Comparison of ENCODE assay signal across 13 mouse cellular contexts in the genomic region with DNA sequence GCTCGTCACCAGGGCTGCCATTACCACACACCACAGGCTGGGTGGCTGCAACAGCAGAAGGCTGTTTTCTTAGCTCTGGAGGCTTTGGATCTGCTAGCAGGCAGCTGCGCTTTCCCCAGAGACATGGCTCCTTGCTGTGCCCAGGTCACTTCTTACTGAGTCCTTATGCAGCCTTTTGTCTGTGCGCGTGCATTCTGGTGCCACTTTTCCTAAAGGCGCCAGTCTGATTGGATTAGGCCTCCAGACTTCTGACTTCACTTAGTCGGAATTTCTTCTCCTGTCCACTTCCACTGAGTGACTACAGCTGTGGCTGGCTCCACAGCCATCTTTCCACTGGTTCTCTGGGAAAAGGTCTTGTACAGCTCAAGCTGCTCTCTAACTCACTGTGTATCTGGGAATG. TPM values are rescaled to one million over a fixed set of nuclear protein-coding genes. Genes with fewer than 3 reads are reported as not detected.
DNase-seq lines count a peak whose midpoint lies in the region; ATAC-seq and TF ChIP-seq lines count a peak whose summit lies in the region.
"Had no signal": no experiment of that assay in that cellular context is flagged by ENCODE, and none has a peak within 500 bp of the region (broad histone marks: within the 10 kb centered on the region; RNA-seq: fewer than 3 reads in every experiment).

No protein-coding gene starts in this region.

- peak; percentile 69 for DNase-seq in kidney, postnatal 0 days (ENCODE audit: low spot score)
- no peak for DNase-seq in kidney, adult 9 months
- DNase-seq in embryonic facial prominence, embryonic 14.5 days (ENCODE audit: low spot score) = peak; percentile 40
- peak; percentile 43 for DNase-seq in heart, postnatal 4 days
- DNase-seq in lung, postnatal 36 days = peak; percentile 34
- no peak for DNase-seq in cerebellum, adult 9-10 months
- DNase-seq in ovary, postnatal 36 days (ENCODE audit: low spot score) = no peak
- DNase-seq in cerebellum, postnatal 36 days = no peak
- DNase-seq: cerebellum, adult 8-10 months; forebrain, postnatal 0 days; left cerebral cortex, postnatal 4 days had no signal

- H3K9me3 ChIP-seq in kidney, postnatal 0 days (replicated peaks; ENCODE audit: low read length) = no peaks in the 10 kb centered on the region
- H3K9me3 ChIP-seq in embryonic facial prominence, embryonic 14.5 days (ENCODE audit: control insufficient read depth, low read length) = no peaks in the 10 kb centered on the region
- H3K9me3 ChIP-seq: midbrain, embryonic 12.5 days had no signal

- H3K4me1 ChIP-seq in kidney, postnatal 0 days (replicated peaks; ENCODE audit: insufficient read depth, low read length) = 0 out of 2 replicates have a peak, but pooled peaks cover 2% of the 10 kb centered on the region
- H3K4me1 ChIP-seq in embryonic facial prominence, embryonic 14.5 days (ENCODE audit: control insufficient read depth, insufficient read depth, low read length) = peaks cover 5% of the 10 kb centered on the region; the same call in 1 of the 2 replicates
- H3K4me1 ChIP-seq: midbrain, embryonic 12.5 days had no signal

- no peak overlapping the region for H3K9ac ChIP-seq in kidney, postnatal 0 days (ENCODE audit: low read depth, low read length)
- H3K9ac ChIP-seq in embryonic facial prominence, embryonic 14.5 days (ENCODE audit: low read depth, low read length) = no peak overlapping the region
- H3K9ac ChIP-seq: forebrain, postnatal 0 days; midbrain, embryonic 12.5 days had no signal

- peak overlapping the region; percentile 64 for H3K27ac ChIP-seq in kidney, postnatal 0 days
- H3K27ac ChIP-seq in embryonic facial prominence, embryonic 14.5 days (replicated peaks; ENCODE audit: low read depth, low read length) = no peak overlapping the region
- H3K27ac ChIP-seq: hindbrain, postnatal 0 days; midbrain, embryonic 12.5 days had no signal

- no peak for ATAC-seq in kidney, postnatal 0 days (replicated peaks; ENCODE audit: low FRiP score, low read depth)
- peak; percentile 26; the same call in 1 of the 2 replicates for ATAC-seq in embryonic facial prominence, embryonic 14.5 days (ENCODE audit: low read depth)
- ATAC-seq: forebrain, postnatal 0 days; hindbrain, postnatal 0 days had no signal

- no peaks in the 10 kb centered on the region for H3K36me3 ChIP-seq in kidney, postnatal 0 days (ENCODE audit: insufficient read depth, low read length)
- H3K36me3 ChIP-seq in embryonic facial prominence, embryonic 14.5 days (ENCODE audit: control insufficient read depth, insufficient read depth, low read length) = no peaks in the 10 kb centered on the region
- H3K36me3 ChIP-seq: midbrain, embryonic 12.5 days had no signal

- H3K4me3 ChIP-seq in kidney, postnatal 0 days (replicated peaks; ENCODE audit: low read depth, low read length) = no peak overlapping the region
- no peak overlapping the region for H3K4me3 ChIP-seq in embryonic facial prominence, embryonic 14.5 days (ENCODE audit: low read depth, low read length)
- H3K4me3 ChIP-seq: midbrain, embryonic 12.5 days had no signal

- H3K27me3 ChIP-seq in kidney, postnatal 0 days (ENCODE audit: insufficient read depth, low read length) = no peaks in the 10 kb centered on the region
- no peaks in the 10 kb centered on the region for H3K27me3 ChIP-seq in embryonic facial prominence, embryonic 14.5 days (replicated peaks; ENCODE audit: control insufficient read depth, insufficient read depth, low read length)
- H3K27me3 ChIP-seq: midbrain, embryonic 12.5 days had no signal

- 71% methylated on average over 6 of the region's 6 CpGs for WGBS in kidney, postnatal 0 days
- 66% methylated on average over 6 of the region's 6 CpGs for WGBS in embryonic facial prominence, embryonic 14.5 days

- TF ChIP-seq CTCF in kidney, postnatal 0 days (IDR thresholded peaks at IDR 0.05; ENCODE audit: low read depth) = no peak

- no peak overlapping the region for H3K4me2 ChIP-seq in kidney, postnatal 0 days (ENCODE audit: low read length)
- no peak overlapping the region for H3K4me2 ChIP-seq in embryonic facial prominence, embryonic 14.5 days (ENCODE audit: low read depth, low read length)
- H3K4me2 ChIP-seq: midbrain, embryonic 12.5 days had no signal

RNA-seq across cellular contexts. Expression of a gene that starts 27.0 kb away (rescaled TPM):
- polyA plus RNA-seq in kidney, postnatal 0 days (2015; fragmentation: Nextera tagmentation; extraction: Ambion mirVana) = 45.2 and 46.8 TPM in 2 replicates
- polyA plus RNA-seq in embryonic facial prominence, embryonic 14.5 days (2014; fragmentation: Nextera tagmentation; extraction: Ambion mirVana) = 19.7 and 24.1 TPM in 2 replicates
- 10 to 100 TPM; 78.7 to 80.1 TPM for total RNA-seq in heart, postnatal 4 days (2021)

RNA-seq across cellular contexts. Expression of a gene that starts 31.3 kb away (rescaled TPM):
- polyA plus RNA-seq in kidney, postnatal 0 days (2015; fragmentation: Nextera tagmentation; extraction: Ambion mirVana) = 14.9 and 16.0 TPM in 2 replicates
- 22.6 and 22.9 TPM in 2 replicates for polyA plus RNA-seq in embryonic facial prominence, embryonic 14.5 days (2014; fragmentation: Nextera tagmentation; extraction: Ambion mirVana)
- total RNA-seq in heart, postnatal 4 days (2021) = 10 to 100 TPM; 16.3 to 17.6 TPM

RNA-seq across cellular contexts. Expression of a gene that starts 32.0 kb away (rescaled TPM):
- 43.9 and 51.6 TPM in 2 replicates for polyA plus RNA-seq in kidney, postnatal 0 days (2015; fragmentation: Nextera tagmentation; extraction: Ambion mirVana)
- polyA plus RNA-seq in embryonic facial prominence, embryonic 14.5 days (2014; fragmentation: Nextera tagmentation; extraction: Ambion mirVana) = 54.0 and 58.6 TPM in 2 replicates
- total RNA-seq in heart, postnatal 4 days (2021) = 10 to 100 TPM; 16.5 to 16.9 TPM

Comparison
In these comparisons a context has a peak if more than half of its experiments do, and no peak if none do; other contexts are left out.
1. DNase-seq: peak in kidney, postnatal 0 days (single experiment), embryonic facial prominence, embryonic 14.5 days (single experiment), heart, postnatal 4 days (single experiment) and lung, postnatal 36 days (single experiment); none in kidney, adult 9 months (single experiment), cerebellum, adult 9-10 months (single experiment), ovary, postnatal 36 days (single experiment) and cerebellum, postnatal 36 days (0 of 2).